Mouse (Mus musculus): ENCODE data around the gene Ang2.
"Not testable (repeated sequence)": the region's sequence is repeated elsewhere in the genome, so short reads cannot be mapped to it uniquely, and the experiment has no call there.

Ang2 gene

GRCm38 (mm10) chr14:51199098-51200023 lies at the start of gene Ang2:
Ang2 (minus strand) TSS chr14:51199148.
- DNase-seq (ENCODE audit: extremely low read depth, low read depth), result no peak

GRCm38 (mm10) chr14:51247736-51248135 lies 48.8 kb upstream of the Ang2 start:
- DNase-seq (ENCODE audit: extremely low read depth, low read depth), result no peak

- peak; percentile 13 for DNase-seq (ENCODE audit: extremely low read depth, low read depth)
Observed at GRCm38 (mm10) chr14:51240899-51241298, 42.0 kb upstream of the Ang2 start.

GRCm38 (mm10) chr14:51237488-51237887 lies 38.5 kb upstream of the Ang2 start:
- DNase-seq (ENCODE audit: extremely low read depth, low read depth), result not testable (repeated sequence)

- not testable (repeated sequence) for DNase-seq (ENCODE audit: extremely low read depth, low read depth)
Observed at GRCm38 (mm10) chr14:51229657-51230056, 30.7 kb upstream of the Ang2 start.

GRCm38 (mm10) chr14:51220075-51220474 lies 21.1 kb upstream of the Ang2 start:
- DNase-seq (ENCODE audit: extremely low read depth, low read depth), result not testable (repeated sequence)

- DNase-seq (ENCODE audit: extremely low read depth, low read depth), result no peak
Observed at GRCm38 (mm10) chr14:51203115-51203514, 4.2 kb upstream of the Ang2 start, which contains the start of gene Ear14. Ear14 (plus strand) TSS chr14:51203391.

GRCm38 (mm10) chr14:51200466-51200865 lies 1.5 kb upstream of the Ang2 start:
- DNase-seq (ENCODE audit: extremely low read depth, low read depth), result no peak

- no peak for DNase-seq (ENCODE audit: extremely low read depth, low read depth)
Observed at GRCm38 (mm10) chr14:51200054-51200453, 1.1 kb upstream of the Ang2 start.

DNA sequence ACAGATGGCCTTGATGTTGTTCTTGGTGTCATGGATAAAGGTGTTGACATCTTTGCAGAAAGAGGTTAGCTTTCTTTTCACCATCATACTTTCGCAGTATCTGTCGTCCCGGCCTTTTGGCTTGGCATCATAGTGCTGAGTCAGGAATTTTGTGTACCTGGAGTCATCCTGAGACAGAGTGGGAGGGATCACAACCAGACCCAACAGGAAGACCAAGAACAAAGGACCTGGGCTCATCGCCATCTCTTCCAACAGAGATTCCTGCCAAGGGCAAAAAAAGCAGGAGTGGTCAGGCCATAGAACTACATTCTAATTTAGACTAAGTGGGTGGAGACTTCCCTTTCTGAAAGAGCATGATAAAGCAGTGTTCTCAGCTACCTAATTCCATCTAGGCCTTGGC lies 3.3 kb downstream of the Ang2 start:
- no peak for DNase-seq (ENCODE audit: extremely low read depth, low read depth)

GRCm38 (mm10) chr14:51181051-51181450 lies 17.9 kb downstream of the Ang2 start:
- DNase-seq (ENCODE audit: extremely low read depth, low read depth), result not testable (repeated sequence)

- DNase-seq (ENCODE audit: extremely low read depth, low read depth), result no peak
Observed at GRCm38 (mm10) chr14:51173843-51174242, 25.1 kb downstream of the Ang2 start.

DNA sequence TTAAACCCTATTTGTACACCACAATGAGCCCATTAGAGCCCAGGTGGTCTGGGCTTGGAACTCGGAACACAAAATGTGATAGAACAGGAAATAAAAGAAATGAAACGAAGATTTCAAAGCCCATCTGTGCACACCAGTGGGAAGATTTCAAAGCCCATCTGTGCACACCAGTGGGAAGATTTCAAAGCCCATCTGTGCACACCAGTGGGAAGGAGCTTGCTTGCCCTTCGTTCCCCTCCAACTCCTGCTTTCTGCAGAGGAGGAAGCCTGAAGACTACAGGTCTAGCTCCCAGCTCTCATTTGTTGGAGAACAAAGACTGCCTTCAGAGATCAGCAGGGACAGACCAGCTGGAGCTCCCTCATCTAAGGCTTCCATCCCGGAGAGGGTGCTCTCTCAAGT lies 26.0 kb downstream of the Ang2 start:
- not testable (repeated sequence) for DNase-seq (ENCODE audit: extremely low read depth, low read depth)

GRCm38 (mm10) chr14:51172095-51172865 lies 26.7 kb downstream of the Ang2 start:
- DNase-seq (ENCODE audit: extremely low read depth, low read depth), result peak; percentile 10

DNA sequence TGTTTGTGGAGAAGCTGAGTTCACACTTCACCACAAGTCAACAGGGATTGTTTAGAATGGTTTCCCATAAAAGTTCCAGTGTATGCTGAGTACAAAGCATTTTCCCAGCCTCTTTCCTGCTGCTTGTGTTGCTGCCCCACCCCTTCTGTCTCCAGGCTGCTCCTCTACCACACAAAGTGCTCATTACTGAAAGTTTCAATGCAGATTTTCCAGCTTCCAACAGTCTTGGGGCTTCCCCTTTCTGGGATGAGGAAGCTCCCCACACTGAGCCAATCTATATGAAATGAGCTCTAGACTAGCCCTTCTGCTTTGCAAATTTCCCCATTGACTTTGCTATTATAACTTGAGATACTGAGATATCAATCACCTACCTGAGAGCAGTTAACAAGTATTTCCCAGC lies 32.9 kb downstream of the Ang2 start:
- DNase-seq (ENCODE audit: extremely low read depth, low read depth), result no peak

DNA sequence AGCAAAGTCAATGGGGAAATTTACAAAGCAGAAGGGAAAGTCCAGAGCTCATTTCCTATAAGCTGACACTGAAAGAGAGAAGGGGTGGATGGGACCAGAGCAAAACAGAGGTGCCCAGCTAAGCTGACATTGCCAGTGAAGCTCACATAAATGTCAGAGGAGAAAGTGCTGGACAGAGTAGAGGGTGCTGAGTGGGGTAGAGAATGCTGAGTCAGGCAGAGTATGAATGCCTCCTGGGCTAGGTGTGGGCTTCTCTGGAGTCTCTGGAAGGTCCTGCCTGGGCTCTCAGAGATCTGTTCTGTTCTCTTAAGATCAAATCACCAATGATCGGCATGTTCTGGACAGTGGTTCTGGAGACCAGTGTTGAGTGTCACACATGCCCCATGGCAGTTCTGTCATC lies 33.5 kb downstream of the Ang2 start:
- DNase-seq (ENCODE audit: extremely low read depth, low read depth), result no peak

- DNase-seq (ENCODE audit: extremely low read depth, low read depth), result not testable (repeated sequence)
Observed at GRCm38 (mm10) chr14:51163323-51163722, 35.6 kb downstream of the Ang2 start.

GRCm38 (mm10) chr14:51161976-51162375 lies 37.0 kb downstream of the Ang2 start, which contains the start of gene Rnase2b:
Rnase2b (plus strand) TSS chr14:51162260.
- not testable (repeated sequence) for DNase-seq (ENCODE audit: extremely low read depth, low read depth)

GRCm38 (mm10) chr14:51157072-51157471 lies 41.9 kb downstream of the Ang2 start:
- no peak for DNase-seq (ENCODE audit: extremely low read depth, low read depth)

DNA sequence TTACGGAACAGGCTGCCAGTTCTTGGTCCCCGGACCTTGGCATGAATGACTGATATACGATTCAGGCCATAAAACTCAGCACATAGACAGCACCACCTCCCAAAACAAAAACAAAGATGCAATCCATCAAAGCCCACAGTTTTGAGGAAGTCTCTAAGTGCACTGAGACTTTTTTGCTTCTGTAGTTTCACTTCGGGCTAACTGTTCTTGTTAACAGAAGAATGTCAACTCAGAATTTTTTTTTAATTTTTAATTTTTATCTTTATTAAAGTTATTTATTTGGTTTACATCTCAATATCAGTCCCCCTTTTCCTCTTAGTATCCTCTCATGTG lies 42.2 kb downstream of the Ang2 start:
- DNase-seq (ENCODE audit: extremely low read depth, low read depth), result no peak

DNA sequence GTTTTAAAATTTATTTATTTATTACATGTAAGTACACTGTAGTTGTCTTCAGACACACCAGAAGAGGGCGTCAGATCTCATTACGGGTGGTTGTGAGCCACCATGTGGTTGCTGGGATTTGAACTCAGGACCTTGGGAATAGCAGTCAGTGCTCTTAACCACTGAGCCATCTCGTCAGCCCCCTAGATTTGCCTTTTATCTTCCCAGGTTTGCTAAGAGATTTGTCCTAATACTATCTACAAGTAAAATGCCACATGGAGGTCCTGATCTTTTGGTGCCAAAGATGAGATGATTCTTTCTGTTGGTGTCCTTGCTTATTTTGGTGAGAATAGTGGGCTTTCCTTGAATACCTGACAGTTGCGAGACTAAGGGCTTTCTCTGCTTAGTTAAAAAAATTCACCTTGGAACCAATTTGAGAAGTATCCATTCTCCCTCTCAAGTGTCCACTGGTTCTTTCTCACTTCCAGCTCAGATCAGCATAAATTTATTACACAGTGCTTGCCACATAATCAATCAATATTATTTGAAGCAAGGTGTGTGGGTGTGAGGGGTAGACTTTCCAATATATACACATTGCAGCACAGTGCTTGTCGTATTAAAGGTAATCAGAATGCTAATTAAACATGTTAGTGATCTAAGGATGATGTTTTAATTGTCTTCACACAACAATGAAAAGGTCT lies 42.8 kb downstream of the Ang2 start:
- no peak for DNase-seq (ENCODE audit: extremely low read depth, low read depth)

Measured in MEL-GATA-1-ER (cell line).